Mouse (Mus musculus) G1E (cell line): ENCODE results near the gene Lrmda. TPM values are rescaled to one million over a fixed set of nuclear protein-coding genes. Genes with fewer than 3 reads are reported as not detected.
A peak's percentile ranks its signal among the peaks of the same experiment; 100 is the strongest.

ENCODE experiments used
- ATAC-seq: 2 replicates; pipeline ENCODE4 v1.8.0; 2016; ENCODE audit warnings: mild to moderate bottlenecking; ENCODE audit not compliant: insufficient number of reproducible peaks, poor library complexity, low FRiP score, severe bottlenecking; ENCODE audit errors: extremely low read depth
- DNase-seq: peaks from one replicate; pipeline ENCODE4 v3.0.0; 2012; ENCODE audit warnings: low spot score
- H3K27me3 ChIP-seq: 2 replicates; pipeline ENCODE4 v1.6.1; 2012; ENCODE audit warnings: mild to moderate bottlenecking, low read length, inconsistent platforms; ENCODE audit not compliant: insufficient read depth
- H3K36me3 ChIP-seq: replicated peaks from 2 replicates; pipeline ENCODE3; 2012; ENCODE audit warnings: mild to moderate bottlenecking, inconsistent platforms
- H3K4me1 ChIP-seq: 2 replicates; pipeline ENCODE4 v1.6.1; 2012; ENCODE audit warnings: low read depth, low read length, inconsistent platforms, mixed read lengths; ENCODE audit not compliant: insufficient read depth
- H3K4me3 ChIP-seq: 2 replicates; pipeline ENCODE4 v1.5.1; 2012; ENCODE audit warnings: low read depth, mild to moderate bottlenecking, inconsistent platforms, low read length, moderate library complexity, mixed read lengths
- H3K9me3 ChIP-seq: replicated peaks from 2 replicates; pipeline ENCODE4 v1.6.1; 2012; ENCODE audit warnings: inconsistent platforms
- CTCF ChIP-seq: IDR thresholded peaks from 2 replicates; pipeline ENCODE4 v1.5.1; 2012; ENCODE audit warnings: low read depth, low read length, inconsistent platforms, mixed read lengths
- GATA1 ChIP-seq: IDR thresholded peaks from 2 replicates; pipeline ENCODE4 v1.6.1; 2012; ENCODE audit warnings: borderline replicate concordance, low read length, inconsistent platforms, mixed read lengths
- GATA2 ChIP-seq: IDR thresholded peaks from 2 replicates; pipeline ENCODE4 v1.6.1; 2012; ENCODE audit warnings: low read depth, low read length, inconsistent platforms, borderline replicate concordance
- POLR2AphosphoS5 ChIP-seq: IDR thresholded peaks from 2 replicates; pipeline ENCODE4 v1.6.1; 2012; ENCODE audit warnings: low read depth, low read length, inconsistent platforms; ENCODE audit not compliant: insufficient replicate concordance
- TAL1 ChIP-seq: conservative IDR thresholded peaks from 2 replicates; pipeline ENCODE4 v1.6.1; 2012; ENCODE audit warnings: low read depth, low read length, inconsistent platforms, mixed read lengths
- polyA plus RNA-seq: library from polyadenylated mRNA; stranded (reverse); fragments of >175 nt; gene quantifications from 2 replicates; pipeline ENCODE4 v1.2.3, GENCODE M21; 2012
- total RNA-seq, 2 experiments: library from RNA; stranded (forward) in 1 of 2; stranded (reverse) in 1 of 2; fragments of 200-1000 nt in 1 of 2; fragments of >200 nt in 1 of 2; fragmentation: Nextera tagmentation in 1 of 2; gene quantifications; 2 replicates each; pipeline ENCODE4 v1.2.3; 2014 to 2017

Lrmda gene
- total and polyA plus RNA-seq, 3 experiments = not detected

GRCm38 (mm10) chr14:22168077-22168794, 148.7 kb downstream of the Lrmda start:
- Histone ChIP-seq H3K4me1 (no peaks in the 10 kb centered on the region), H3K9me3 (no peaks in the 10 kb centered on the region), H3K27me3 (no peaks in the 10 kb centered on the region), H3K4me3 (no peak overlapping the region), H3K36me3 (no peaks in the 10 kb centered on the region)
- TF ChIP-seq CTCF = no peak
- no peak for TF ChIP-seq TAL1
- no peak for TF ChIP-seq GATA2
- no peak for TF ChIP-seq POLR2AphosphoS5
- TF ChIP-seq GATA1 = no peak
- no peak for DNase-seq
- ATAC-seq = no peak

GRCm38 (mm10) chr14:22168795-22169568, 149.5 kb downstream of the Lrmda start:
- TF ChIP-seq POLR2AphosphoS5 (no peak), GATA1 (no peak), CTCF (no peak), TAL1 (no peak), GATA2 (no peak)
- Histone ChIP-seq H3K36me3 (no peaks in the 10 kb centered on the region), H3K27me3 (no peaks in the 10 kb centered on the region), H3K4me1 (no peaks in the 10 kb centered on the region), H3K4me3 (no peak overlapping the region), H3K9me3 (no peaks in the 10 kb centered on the region)
- DNase-seq = no peak
- ATAC-seq = no peak

GRCm38 (mm10) chr14:22174757-22175156, 155.2 kb downstream of the Lrmda start:
- DNase-seq (no peak), ATAC-seq (no peak)
- H3K9me3 ChIP-seq = no peaks in the 10 kb centered on the region
- no peaks in the 10 kb centered on the region for H3K4me1 ChIP-seq
- H3K4me3 ChIP-seq = no peak overlapping the region
- TF ChIP-seq POLR2AphosphoS5 = no peak
- TF ChIP-seq GATA1 = no peak
- TF ChIP-seq GATA2 = no peak
- TF ChIP-seq TAL1 = no peak
- TF ChIP-seq CTCF = no peak
- H3K27me3 ChIP-seq = no peaks in the 10 kb centered on the region; the same call in 1 of the 2 replicates
- H3K36me3 ChIP-seq = no peaks in the 10 kb centered on the region

GRCm38 (mm10) chr14:22179761-22180160, 160.2 kb downstream of the Lrmda start:
- ATAC-seq = no peak
- Histone ChIP-seq H3K27me3 (no peaks in the 10 kb centered on the region; the same call in 1 of the 2 replicates), H3K4me3 (no peak overlapping the region), H3K4me1 (0 out of 2 replicates have a peak, but pooled peaks cover 2% of the 10 kb centered on the region), H3K9me3 (no peaks in the 10 kb centered on the region), H3K36me3 (no peaks in the 10 kb centered on the region)
- TF ChIP-seq TAL1 (no peak), CTCF (no peak), GATA1 (no peak), POLR2AphosphoS5 (no peak), GATA2 (no peak)
- no peak for DNase-seq

- no peak for TF ChIP-seq GATA2
- TF ChIP-seq GATA1 = no peak
- no peak for TF ChIP-seq POLR2AphosphoS5
- TF ChIP-seq CTCF = no peak
- no peak for TF ChIP-seq TAL1
- DNase-seq = no peak
- Histone ChIP-seq H3K4me1 (0 out of 2 replicates have a peak, but pooled peaks cover 2% of the 10 kb centered on the region), H3K27me3 (no peaks in the 10 kb centered on the region), H3K4me3 (no peak overlapping the region), H3K9me3 (no peaks in the 10 kb centered on the region), H3K36me3 (no peaks in the 10 kb centered on the region)
- ATAC-seq = no peak
These were observed 162.0 kb downstream of the Lrmda start for GRCm38 (mm10) chr14:22181508-22181907.

- DNase-seq (no peak), ATAC-seq (peak; percentile 86)
- Histone ChIP-seq H3K4me1 (0 out of 2 replicates have a peak, but pooled peaks cover 2% of the 10 kb centered on the region), H3K36me3 (no peaks in the 10 kb centered on the region), H3K4me3 (no peak overlapping the region), H3K9me3 (no peaks in the 10 kb centered on the region), H3K27me3 (no peaks in the 10 kb centered on the region)
- no peak for TF ChIP-seq CTCF
- TF ChIP-seq GATA2 = no peak
- TF ChIP-seq GATA1 = no peak
- no peak for TF ChIP-seq POLR2AphosphoS5
- no peak for TF ChIP-seq TAL1
These were observed 163.7 kb downstream of the Lrmda start for GRCm38 (mm10) chr14:22183195-22183594.
